Mouse (Mus musculus) erythroid progenitor cell, adult 5-6 weeks (primary cell): Measurements from ENCODE around the gene Nosip. TPM values are rescaled to one million over a fixed set of nuclear protein-coding genes. Genes with fewer than 3 reads are reported as not detected.
A peak's percentile ranks its signal among the peaks of the same experiment; 100 is the strongest.

ENCODE experiments used
- ATAC-seq: replicated peaks from 2 replicates; pipeline ENCODE4 v1.8.0; 2016; ENCODE audit warnings: moderate number of reproducible peaks, mild to moderate bottlenecking, moderate TSS enrichment, inconsistent platforms; ENCODE audit not compliant: poor library complexity, low FRiP score, severe bottlenecking
- total RNA-seq, 2 experiments: library from RNA; stranded (forward) in 1 of 2; stranded (reverse) in 1 of 2; fragments of 150-400 nt in 1 of 2; fragments of 186-747, 209-891 nt in 1 of 2; gene quantifications; 2 replicates each; pipeline versions ENCODE4 v1.2.3 to v1.2.4; 2015 to 2017; ENCODE audit warnings: low replicate concordance in 2 of 2

Gene Nosip
- total RNA-seq, 2 experiments from 2014 or later = 30.6 to 54.0 TPM

- ATAC-seq = no peak
These were observed 5.8 kb upstream of the Nosip start for GRCm38 (mm10) chr7:45056329-45056971.

DNA sequence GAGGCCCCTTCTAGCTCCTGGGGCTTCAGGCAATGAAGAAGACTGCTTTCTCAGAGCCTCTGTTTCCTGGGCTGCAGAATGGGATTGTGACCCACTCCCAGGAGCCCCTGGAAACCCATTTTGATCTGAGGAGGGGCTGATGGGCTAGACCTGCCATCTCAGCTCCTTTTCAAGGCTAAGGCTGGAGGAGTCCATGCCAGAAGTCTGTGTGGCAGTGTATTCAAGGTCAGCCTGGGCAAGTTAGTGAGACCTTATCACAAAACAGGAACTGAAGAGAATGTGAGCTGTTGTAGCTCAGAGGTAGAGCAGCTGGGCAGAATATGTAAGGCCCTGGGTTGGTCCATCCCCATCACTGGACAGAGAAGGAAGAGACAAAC is 5.3 kb upstream of the Nosip start:
- ATAC-seq = no peak

DNA sequence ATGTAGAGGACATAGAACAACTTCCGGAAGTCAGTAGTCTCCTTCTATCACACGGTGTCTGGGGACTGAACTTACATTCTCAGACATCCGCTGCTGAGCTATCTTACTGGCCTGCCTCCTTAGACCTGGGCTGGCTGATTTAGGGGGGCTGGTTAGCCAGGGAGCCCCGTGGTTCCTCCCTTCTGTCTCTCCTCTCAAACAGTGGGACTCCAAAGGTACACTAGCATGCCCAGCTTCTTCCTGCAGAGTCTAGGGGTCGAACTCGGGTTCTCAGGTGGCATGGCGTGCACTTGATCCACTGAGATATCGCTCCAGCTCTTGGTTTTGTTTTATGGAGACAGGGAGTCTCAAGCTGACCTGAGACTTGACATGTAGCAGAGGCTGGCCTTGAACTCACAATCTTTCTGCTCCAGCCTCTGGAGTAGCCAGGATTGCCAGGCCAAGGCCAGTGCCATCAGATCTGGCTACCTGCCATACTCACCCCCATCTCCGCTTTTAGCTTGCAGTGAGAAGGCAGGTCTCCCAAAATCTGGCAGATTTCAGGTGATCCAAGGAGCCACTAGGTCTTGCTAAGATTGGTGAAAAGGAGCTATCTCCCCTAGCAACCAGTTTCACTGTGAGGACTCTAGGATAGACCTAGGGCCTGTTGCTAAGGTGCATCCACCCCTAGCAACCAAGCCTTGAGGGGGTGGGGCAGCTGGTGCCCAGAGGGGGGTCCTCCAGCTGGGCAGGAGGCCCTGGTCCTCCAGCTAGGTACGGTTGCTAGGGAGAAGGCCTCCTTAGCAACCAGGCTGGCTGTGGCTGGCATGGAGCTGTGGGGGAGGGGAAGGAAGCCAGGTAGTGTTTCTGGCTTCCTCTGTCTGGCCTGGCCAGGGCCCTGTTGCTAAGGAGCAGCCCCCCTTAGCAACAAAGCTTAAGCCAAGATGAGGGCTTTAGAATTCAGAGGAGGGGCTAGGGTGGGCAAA is 3.3 kb upstream of the Nosip start:
- no peak for ATAC-seq

DNA sequence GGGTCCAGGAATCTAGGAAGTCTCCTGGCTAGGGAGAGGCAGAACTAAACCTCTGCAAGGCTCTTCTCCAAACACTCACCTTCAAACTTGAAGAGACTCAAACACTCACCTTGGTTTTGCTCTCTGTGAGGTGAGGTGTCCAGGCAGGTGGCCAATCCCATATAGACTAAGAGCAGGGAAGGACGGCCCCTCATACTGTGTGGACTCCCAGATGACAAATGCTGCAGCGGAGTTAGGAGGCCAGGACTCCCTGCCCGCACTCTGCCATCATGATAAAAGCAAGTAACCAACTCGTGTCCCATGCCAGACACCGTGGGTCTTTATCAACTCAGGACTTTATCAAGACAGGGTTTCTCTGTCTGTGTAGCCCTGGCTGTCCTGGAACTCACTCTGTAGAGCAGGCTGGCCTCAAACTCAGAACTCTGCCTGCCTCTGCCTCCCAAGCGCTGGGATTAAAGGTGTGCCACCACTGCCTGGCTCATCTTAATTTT is 1.6 kb upstream of the Nosip start:
- ATAC-seq = no peak

GRCm38 (mm10) chr7:45061532-45062075 is 625 bp upstream of the Nosip start:
- ATAC-seq = peak; percentile 23

DNA sequence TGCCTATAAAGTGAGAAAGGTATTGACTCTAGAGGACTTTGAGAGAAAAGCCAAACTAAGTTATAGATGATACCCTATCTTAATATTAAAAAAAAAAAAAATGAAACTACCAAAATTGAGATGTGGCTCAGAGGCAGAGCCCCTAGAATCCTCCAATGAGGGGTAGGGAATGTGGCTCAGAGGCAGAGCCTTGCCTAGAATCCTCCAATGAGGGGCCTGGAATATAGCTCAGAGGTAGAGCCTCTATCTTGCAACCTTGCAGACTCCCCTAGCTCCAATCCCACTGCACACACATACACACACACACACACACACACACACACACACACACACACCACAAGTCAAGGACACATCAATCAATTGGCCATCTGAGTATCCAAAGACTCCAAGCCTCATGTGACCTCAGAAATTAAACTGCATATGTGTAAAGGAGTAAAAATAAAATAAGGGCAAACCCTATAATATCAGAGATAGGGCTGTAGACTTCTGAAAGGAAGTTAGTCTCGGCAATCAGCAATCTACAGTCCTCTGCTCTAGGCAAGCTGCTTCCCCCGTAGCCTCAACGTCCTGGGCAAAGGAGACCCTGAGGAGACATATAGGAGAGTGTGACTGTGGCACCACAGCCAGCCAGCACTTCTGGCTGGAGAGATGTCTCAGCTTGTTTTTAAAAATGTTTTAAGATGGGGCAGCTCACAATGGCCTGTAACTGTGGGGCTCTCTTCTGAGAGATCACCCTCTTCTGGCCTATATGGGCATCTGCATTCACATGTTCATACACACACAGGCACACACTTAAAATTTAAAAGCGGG is 5.2 kb downstream of the Nosip start:
- no peak for ATAC-seq

GRCm38 (mm10) chr7:45068000-45068318 is 5.7 kb downstream of the Nosip start:
- ATAC-seq = 0 out of 2 replicates have a peak, but pooled peaks have one; percentile 48

- ATAC-seq = no peak
These were observed 7.4 kb downstream of the Nosip start for GRCm38 (mm10) chr7:45069671-45070070.

DNA sequence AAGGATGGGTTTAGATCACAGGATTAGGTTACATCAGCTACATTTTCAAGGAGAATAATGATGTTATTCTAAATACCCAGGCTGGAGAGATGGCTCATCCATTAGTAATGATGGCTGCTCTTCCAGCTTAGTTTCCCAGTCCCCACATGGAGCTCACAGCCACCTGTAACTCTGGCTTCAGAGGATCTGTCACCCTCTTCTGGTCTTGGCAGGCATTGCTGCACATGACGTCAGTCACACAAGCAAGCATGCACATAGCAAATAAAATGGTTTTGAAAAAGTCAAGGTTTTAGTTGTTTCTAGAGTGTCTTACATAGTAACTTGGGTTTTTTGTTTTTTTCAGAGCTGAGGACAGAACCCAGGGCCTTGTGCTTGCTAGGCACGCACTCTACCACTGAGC is 10.0 kb downstream of the Nosip start:
- no peak for ATAC-seq

DNA sequence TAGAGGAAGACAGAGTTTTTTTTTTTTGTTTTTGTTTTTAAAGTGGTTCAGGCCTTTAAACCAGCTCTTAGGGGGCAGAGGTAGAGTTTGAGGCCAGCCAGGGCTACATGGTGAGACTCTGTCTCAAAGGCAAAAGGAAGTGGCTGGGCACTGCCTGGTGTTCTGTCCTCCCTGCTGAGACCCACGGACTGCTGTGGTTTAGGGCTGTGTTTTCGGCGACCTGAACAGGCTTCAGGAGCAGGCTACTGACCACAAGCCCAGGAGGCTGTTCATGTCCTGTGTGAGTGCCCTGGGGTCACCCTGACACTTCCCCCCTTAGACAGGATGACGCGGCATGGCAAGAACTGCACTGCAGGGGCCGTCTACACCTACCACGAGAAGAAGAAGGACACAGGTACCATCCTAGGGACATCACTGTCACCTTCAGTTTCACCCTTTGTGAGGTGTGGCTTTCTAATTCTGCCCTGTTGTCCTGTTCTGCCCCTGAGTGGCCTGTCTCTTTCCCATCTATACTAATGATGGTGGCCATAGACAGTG is 11.0 kb downstream of the Nosip start:
- no peak for ATAC-seq

GRCm38 (mm10) chr7:45073949-45074348 is 11.7 kb downstream of the Nosip start:
- ATAC-seq = no peak

DNA sequence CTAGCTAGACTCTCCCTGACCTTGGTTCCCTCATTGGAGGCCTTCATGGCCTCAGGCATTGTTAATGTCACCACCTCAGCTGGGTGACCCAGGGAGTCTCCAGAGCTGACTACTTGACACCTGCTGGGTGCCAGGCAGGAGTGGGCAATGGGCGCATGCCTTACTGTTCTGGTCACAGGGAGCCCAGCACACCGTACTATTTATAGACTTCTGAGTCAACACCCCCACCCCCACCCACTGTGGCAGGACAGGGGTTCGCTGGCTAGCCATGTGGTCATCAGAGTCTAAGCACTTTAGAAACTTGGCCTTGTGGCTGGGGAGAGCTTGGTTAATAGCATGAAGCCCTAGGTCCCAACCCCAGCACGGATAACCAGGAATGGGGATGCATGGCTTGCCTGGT is 13.2 kb downstream of the Nosip start:
- ATAC-seq = no peak

DNA sequence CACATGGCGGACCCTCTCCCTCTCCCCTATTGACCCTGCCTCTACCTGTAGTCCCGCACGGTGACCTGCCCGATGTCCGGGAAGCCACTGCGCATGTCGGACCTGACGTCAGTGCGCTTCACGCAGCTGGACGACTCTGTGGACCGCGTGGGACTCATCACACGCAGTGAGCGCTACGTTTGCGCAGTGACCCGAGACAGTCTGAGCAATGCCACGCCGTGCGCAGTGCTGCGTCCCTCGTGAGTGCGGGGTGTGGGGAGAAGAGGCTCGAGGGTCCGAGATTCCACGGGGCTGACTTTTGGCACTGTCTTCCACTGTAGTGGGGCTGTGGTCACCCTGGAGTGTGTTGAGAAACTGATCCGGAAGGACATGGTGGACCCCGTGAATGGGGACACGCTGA is 14.3 kb downstream of the Nosip start:
- ATAC-seq = no peak

DNA sequence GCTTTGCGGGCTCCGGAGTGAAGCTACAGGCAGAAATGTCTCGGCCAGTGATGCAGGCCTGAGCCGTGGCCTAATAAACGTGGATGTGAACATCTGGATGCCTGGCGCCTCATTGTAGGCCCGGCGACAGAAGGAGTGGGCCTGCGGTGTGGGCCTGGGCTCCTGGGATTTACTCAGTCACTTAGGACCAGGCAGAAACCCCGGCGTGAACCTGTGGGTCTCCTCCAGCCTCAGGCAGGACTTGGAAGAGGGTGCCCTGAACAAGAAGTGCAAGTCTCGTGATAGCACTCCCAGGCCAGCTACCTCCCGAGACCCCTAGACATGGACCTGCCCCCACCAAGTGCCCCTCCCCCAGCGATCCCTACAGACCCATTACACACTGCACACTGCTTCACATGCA is 15.1 kb downstream of the Nosip start:
- ATAC-seq = no peak

- ATAC-seq = no peak
These were observed 15.6 kb downstream of the Nosip start for GRCm38 (mm10) chr7:45077829-45078228.

DNA sequence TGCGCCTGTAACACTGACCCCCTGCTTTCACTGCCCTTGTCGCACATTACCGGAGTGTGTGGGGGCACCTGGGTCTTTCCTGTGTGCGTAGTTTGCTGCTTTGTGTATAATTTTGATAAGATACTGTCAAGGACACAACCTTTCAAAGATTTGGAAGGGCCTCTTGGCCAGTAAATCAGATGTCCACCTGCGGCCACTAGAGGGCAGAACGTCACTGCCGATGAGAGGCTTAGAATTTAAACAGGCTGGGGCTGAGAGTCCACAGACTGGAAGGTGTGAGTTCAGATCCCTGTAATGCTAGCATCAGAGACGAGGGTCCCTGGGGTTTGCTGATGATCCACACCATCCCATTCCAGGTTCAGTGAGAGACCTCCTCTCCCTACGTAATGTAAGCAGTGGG is 16.3 kb downstream of the Nosip start:
- peak; percentile 51; the same call in 1 of the 2 replicates for ATAC-seq

DNA sequence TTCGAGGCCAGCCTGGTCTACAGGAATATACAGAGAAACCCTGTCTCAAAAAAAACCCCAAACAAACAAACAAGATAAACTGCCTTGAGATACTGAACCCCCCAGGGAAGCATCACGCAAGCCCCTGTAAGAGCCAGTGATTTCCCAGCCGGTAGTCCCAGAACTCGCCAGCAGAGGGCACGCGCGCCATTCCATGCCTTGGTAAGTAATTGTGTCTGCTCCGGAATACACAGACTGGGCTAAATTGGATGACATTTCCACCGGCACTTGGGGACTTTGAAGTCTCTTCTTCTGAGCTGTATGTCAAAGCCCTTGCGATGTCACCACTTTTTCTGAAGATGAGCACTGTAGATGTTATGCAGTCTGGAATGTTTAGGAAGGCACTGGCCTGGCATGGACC is 17.6 kb downstream of the Nosip start:
- ATAC-seq = peak; percentile 79

GRCm38 (mm10) chr7:45081016-45081415 is 18.8 kb downstream of the Nosip start:
- ATAC-seq = no peak

DNA sequence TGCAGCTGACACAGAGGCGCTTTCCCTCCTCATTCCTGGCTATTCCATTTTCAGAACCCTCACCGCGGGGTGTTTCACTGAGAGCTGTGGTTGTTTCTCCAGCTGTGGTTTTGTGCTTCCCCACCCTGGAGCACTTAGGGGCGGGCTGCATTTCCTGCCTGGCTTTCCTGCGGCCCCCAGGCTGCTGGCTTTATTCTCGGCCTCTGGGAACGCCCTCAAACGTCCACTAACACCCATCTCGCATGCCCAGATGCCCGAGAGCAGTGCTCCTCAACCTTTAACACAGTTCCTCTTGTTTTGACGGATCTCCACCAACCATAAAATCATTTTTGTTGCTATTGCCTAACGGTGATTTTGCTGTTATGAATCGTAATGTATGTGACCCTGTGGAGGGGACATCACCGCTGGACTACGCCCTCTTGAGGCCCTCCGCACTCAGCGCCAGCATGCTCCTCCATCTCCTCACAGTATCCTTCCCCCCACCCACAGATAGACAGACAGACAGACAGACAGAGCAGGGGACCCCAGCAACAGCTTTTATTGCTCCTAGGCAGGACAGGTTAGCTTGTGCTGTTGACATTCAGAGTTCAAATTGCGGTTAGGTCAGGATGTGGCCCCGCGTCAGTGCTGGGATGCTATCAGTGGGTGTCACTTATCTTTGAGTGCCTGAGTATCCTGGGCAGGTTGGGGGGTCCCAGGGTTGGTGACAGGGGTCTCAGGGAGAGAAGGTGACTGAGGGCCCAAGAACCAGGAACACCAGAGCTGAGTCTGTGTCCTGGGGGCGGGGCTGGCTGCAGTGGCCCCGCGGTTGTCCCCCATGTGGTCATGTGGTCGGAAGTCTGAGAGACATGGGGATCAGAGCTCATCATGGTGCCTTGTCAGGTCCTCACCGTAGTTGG is 20.4 kb downstream of the Nosip start:
- no peak for ATAC-seq
